Mouse (Mus musculus) CH12.LX (cell line): Measurements from ENCODE around the gene Fam160a2.

ENCODE experiments used
- BHLHE40 ChIP-seq: IDR thresholded peaks from 2 replicates; pipeline ENCODE4 v1.6.1; 2011; ENCODE audit warnings: mild to moderate bottlenecking, low read depth, low read length, improper control_type of control experiment
- CHD1 ChIP-seq: IDR thresholded peaks from 2 replicates; pipeline ENCODE4 v1.6.1; 2012; ENCODE audit warnings: low read depth, low read length, improper control_type of control experiment, inconsistent platforms
- CTCF ChIP-seq, 2 experiments: IDR thresholded peaks in 1 of 2; conservative IDR thresholded peaks in 1 of 2; 2 replicates each; pipeline ENCODE4 v1.5.1; 2011 to 2012; ENCODE audit warnings: low read depth in 2 of 2, low read length in 2 of 2, improper control_type of control experiment in 1 of 2, inconsistent platforms in 1 of 2, mild to moderate bottlenecking in 1 of 2, moderate library complexity in 1 of 2
- E2F4 ChIP-seq: IDR thresholded peaks from 2 replicates; pipeline ENCODE4 v1.6.1; 2011; ENCODE audit warnings: low read depth, low read length, improper control_type of control experiment; ENCODE audit not compliant: insufficient replicate concordance
- GABPA ChIP-seq: IDR thresholded peaks from 2 replicates; pipeline ENCODE4 v1.6.1; 2012; ENCODE audit warnings: low read depth, low read length, improper control_type of control experiment, inconsistent platforms; ENCODE audit not compliant: insufficient replicate concordance
- HCFC1 ChIP-seq: IDR thresholded peaks from 2 replicates; pipeline ENCODE4 v1.6.1; 2012; ENCODE audit warnings: low read depth, mild to moderate bottlenecking, inconsistent platforms, low read length, improper control_type of control experiment
- JUND ChIP-seq: conservative IDR thresholded peaks from 2 replicates; pipeline ENCODE4 v1.6.1; 2011; ENCODE audit warnings: low read depth, low read length, improper control_type of control experiment
- MAFK ChIP-seq: IDR thresholded peaks from 2 replicates; pipeline ENCODE4 v1.6.1; 2011; ENCODE audit warnings: low read length, improper control_type of control experiment; ENCODE audit not compliant: insufficient replicate concordance
- MEF2A ChIP-seq: IDR thresholded peaks from 2 replicates; pipeline ENCODE4 v1.6.1; 2014; ENCODE audit warnings: low read depth, mild to moderate bottlenecking, inconsistent platforms, low read length, improper control_type of control experiment, borderline replicate concordance
- PAX5 ChIP-seq: IDR thresholded peaks from 2 replicates; pipeline ENCODE4 v1.6.1; 2012; ENCODE audit warnings: low read length, inconsistent platforms, mixed read lengths
- POLR2A ChIP-seq: IDR thresholded peaks from 2 replicates; pipeline ENCODE4 v1.6.1; 2011; ENCODE audit warnings: low read depth, mild to moderate bottlenecking, improper control_type of control experiment, low read length
- RCOR1 ChIP-seq: conservative IDR thresholded peaks from 2 replicates; pipeline ENCODE4 v1.6.1; 2012; ENCODE audit warnings: low read depth, mild to moderate bottlenecking, inconsistent platforms, low read length, improper control_type of control experiment
- SIN3A ChIP-seq: IDR thresholded peaks from 2 replicates; pipeline ENCODE4 v1.6.1; 2012; ENCODE audit warnings: low read length, improper control_type of control experiment, inconsistent platforms

DNA sequence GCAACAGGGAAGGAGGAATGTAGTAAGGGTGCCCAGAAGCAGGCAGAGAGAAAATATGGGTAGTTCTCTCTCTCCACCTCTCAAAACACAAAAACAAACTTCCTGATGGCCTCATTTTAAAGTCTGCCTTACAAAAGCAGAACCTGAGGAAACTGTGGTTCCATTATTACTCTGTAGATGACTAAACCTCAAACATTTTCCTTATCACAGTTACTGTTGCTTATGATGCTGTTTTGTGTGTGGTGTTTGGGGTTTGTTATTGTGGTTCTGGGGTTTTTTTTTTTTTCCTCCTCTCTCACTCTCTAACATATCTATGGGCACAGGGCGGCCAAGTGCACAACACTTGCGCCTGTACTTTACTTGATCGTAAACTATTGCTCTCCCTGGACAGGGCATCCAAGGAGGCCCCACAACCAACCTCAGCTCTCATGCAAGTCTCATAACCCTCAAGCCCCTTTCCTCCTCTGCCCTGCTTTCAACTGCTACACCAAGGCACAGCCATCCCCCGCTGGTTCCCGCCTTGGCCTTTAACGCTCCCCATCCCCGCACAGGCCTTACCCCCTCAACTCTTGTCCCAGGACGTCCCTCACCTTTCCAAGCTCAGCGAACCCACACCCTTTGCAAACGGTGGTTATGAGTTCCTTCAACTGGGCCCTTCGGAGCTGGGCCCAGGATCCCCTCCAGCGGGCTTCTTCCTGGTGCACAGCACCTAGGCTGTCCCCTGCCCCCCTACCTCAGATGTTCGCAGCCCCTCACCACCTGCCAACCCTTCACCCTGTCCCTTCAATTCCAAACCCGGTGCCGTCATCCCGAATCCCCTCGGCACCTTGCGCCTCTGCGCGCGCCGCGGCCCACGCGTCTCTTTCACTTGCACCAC lies 558 bp downstream of the Fam160a2 start:
- TF ChIP-seq CTCF (conservative IDR thresholded peaks at IDR 0.05 in 1 of 2, IDR thresholded peaks at IDR 0.05 in 1 of 2; ENCODE audit: low read depth in 2 of 2, low read length in 2 of 2) (no peak), E2F4 (no peak), PAX5 (no peak), MEF2A (peak; percentile 18; the same call in 1 of the 2 replicates), JUND (peak; percentile 85), CHD1 (no peak), POLR2A (no peak), GABPA (no peak), RCOR1 (0 out of 2 replicates have a peak, but pooled peaks have one; percentile 26), HCFC1 (no peak), BHLHE40 (peak; percentile 68), SIN3A (0 out of 2 replicates have a peak, but pooled peaks have one; percentile 30), MAFK (peak; percentile 91)
